Mouse (Mus musculus) adrenal gland, adult (tissue): ENCODE measurements at regions not wholly inside any gene's neighbourhood (a gene's known extent, or its start where the extent isn't known, plus 50 kb on each side); places are given as distances from the start of the nearest gene placed in this dataset.
A peak's percentile ranks its signal among the peaks of the same experiment; 100 is the strongest.

Experiments
- DNase-seq, 2 experiments: peaks; one replicate each; pipeline ENCODE4 v3.0.0; 2022 to 2023; ENCODE audit warnings: low spot score in 1 of 2; ENCODE audit not compliant: inconsistent age in 2 of 2

DNA sequence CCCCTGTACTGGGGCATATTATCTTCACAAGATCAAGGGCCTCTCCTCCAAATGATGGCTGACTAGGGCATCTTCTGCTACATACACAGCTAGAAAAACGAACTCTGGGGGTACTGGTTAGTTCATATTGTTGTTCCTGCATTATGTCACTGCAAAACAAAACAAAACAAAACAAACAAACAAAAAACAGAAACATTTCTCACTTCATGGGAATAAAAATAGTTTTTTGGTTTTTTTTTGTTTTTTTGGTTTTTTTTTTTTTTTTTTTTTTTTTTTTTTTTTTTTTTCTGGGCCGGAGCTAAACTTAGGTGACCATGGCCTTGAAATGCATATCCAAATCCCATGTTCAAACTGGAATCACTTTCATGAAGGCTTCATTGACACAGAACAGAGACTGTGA is 1184.4 kb downstream of the Efna5 start:
- no peak for DNase-seq

DNA sequence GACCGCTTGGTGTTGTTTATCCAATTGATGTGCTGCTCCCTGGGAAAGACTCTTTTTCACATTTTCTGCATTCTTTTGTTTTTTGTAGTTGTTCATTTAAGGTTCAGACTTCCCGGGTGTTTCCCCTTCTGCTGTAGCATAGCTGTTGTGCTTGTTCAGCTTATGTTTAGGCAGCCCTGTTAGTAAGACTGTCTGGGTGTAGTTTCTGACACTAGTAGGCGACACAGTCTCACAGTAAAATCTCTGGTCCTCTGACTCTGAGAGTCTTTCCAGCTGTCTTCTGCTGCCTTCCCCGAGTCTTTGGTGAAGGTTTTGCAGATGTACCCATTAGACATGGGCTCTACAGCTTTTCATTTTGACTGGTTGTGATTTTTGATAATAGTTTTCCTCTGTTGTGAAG is 1194.8 kb downstream of the Efna5 start:
- DNase-seq = no peak

DNA sequence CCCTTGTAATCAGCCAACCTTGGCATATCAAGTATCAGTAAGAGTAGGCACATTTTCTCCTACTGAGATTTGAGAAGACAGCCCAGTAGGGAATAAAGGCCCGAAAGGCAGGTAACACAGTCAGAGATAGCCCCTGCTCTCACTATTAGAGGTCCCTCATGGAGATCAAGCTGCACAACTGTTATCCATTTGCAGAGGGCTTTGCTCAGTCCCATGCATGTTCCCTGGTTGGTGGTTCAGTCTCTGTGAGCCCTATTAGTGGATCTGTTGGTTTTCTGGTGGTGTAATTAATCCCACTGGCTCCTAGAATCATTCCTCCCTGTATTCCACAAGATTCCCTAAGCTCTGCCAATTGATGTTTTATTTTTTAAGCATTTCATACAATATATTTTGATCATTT is 1196.6 kb downstream of the Efna5 start:
- DNase-seq = no peak

DNA sequence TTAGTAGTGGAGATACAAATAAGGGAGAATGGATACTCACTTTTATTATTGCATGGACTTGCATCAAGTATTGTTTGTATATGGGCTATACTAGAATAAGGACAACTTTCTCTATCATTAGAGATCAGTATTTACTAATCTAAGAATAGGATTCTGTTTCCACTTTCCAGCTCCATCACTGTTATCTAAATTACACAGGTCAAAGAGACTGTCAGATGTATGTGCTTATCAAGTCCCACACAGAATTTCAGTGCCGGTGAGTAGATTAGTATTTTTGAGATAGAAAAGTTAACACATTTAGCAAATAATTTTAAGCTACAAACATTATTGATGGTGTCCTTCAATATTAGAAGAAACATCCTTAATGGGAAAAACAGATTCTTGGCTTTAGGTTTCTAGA is 1210.5 kb downstream of the Efna5 start:
- no peak for DNase-seq

DNA sequence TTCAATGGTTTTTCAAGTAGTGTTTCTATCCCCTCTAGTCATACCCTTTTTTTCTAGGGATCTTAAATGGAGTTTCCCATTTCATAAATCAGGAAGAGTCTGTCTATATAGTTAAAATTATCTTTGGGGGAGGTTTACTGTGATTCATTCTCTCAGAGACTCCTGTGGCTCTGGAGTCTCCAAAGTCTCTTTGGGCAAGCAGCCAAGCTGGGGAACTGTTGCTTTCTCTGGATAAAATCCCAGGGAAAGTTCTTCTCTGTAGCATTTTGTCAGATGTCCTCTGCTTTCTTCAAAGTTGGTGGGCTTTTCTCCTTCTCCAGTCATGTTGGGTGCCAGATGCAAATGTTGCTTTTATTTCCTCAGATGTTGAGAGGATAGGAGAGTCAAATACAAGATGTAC is 1213.7 kb downstream of the Efna5 start:
- DNase-seq = no peak

DNA sequence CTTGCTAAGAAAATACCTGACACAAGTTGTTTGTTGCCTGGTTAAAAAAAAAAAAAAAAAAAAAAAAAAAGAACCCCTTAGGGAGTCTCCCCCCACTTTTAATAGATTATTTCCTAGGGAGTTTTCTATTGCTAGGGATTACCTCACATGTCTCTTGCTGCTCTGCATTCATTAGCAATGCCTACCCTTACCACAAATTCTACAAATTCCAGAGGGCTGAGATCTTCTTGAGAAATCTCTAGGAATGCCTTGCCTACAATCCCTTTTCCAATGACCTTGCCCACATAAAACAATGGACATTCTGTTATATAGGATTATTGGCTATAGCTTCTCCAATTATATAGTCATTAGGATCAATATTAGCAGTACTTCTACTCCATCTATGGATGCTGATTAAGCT is 1216.2 kb downstream of the Efna5 start:
- no peak for DNase-seq

DNA sequence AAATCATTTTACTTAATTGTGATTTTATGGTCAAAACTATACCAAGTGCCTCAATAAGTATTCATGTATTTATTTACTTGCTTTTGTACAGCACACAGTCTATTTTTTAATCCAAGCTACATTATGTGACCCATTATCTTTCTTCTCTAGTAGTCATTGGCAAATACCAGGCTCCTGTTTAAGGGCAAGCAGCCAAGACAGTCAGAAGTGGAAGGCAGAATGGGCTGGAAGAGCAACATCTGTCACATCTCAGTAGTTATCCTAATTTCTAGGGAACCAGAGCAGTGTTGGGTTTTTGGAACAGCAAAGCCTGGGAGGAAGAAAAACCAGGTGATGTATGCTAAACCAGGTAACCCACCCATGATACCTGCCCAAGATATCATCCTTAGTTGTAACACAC is 1233.5 kb downstream of the Efna5 start:
- DNase-seq = no peak

DNA sequence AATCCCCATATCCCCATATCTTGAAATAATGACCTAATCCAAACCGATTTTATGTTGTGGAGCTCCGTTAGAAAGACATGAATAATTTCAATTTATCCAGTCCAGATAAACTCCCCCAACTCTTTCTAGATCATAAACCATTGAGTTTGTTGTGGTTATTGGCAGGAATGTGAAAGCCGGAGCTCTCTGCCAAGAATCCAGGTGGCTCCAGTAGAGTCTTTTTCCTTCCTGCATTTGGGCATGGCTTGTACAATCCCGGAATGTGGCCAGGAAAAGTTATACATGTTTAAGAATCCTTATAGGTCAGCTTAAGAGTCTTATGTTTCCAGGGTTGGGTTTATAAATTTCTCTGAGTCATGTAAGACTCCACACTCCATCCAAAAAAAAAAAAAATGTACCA is 1272.8 kb downstream of the Efna5 start:
- no peak for DNase-seq

DNA sequence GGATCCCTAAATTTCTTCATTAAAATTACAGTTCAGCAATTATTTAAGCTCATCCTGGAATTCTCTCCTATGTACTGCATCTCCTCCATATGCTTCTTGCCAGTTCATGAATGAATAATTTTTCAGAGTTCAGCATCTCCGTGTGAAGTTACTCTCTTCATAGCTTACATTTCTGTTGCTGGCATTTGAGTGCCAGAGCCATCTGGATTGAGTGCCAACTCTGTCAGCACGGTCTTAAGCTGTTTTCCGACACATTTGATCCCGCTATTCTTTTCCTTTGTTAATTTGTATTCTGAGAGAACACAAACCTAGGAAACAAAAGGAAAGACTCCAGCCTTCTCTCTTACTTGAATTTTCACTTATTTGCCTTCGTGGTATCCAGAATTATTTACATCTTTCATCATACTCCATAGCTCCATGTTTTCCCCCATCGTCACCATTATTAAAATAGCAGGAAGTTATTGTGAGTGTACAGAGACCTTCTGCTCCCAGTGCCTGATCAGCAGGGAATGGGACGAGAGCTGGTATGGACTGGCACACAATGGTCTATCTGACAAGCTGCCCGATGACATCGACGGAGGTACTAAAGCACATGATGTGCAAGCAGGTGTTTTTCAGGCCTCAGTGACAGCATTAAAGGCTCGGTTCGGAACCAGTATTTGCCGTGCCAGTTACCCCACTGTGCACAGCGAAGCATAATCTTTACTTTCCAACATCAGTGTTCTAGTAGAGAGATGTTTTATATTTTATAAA is 1274.2 kb downstream of the Efna5 start:
- no peak for DNase-seq

DNA sequence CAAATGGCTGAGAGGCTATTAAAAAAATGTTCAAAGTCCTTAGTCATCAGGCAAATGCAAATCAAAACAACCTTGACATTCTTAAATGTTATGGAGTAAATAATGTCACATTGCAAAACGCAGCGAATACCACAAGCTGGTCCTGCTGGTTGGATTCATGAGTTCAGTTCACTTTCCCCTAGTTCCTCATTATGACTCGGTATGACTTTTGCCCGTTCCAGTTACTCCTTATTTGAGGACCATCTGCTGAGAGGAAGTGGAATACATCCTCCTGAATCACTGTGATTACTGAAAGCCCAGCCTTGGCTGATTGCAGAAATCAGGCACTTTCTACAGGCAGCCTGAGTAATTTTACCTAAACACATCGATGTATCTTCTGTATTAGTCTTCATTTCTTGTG is 1276.9 kb downstream of the Efna5 start:
- DNase-seq = peak in 1 of 2 experiments; percentile 58

DNA sequence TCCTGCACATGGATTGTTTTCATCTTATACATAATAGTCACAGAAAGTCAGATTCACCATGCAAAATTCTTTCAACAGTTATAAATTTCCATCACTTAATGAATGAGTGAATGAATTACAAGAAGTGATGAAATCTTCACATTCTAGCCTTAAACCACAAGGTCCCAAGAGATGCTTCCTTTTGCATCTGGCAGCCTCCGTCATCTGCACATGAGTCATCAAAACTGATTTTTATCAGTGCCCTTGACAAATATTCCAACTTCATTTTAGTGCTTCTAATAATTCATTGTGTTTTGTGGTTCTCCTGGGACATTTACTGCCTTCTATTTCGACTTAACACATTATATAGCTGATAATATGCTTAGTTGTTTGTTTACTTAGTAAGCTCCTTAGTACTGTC is 1291.9 kb downstream of the Efna5 start:
- peak; percentile 18 to 82 for DNase-seq

DNA sequence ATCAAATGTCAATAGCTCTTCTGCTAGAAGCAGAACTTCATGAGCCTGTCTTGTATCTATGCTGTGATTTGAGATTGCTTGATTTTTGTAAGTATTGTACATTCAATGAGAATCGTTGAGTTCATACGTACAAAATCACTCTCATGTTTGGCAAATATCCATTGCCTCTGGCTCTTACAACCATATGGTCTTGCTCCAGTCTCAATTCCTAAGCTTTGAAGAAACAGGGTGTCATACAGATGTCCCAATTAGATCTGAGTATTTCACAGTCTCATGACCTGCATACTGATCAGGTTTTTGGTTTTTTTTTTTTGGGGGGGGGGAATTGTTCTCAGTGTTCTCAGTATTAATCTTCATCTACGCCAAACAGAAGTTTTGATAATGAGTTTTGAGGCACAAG is 1302.2 kb downstream of the Efna5 start:
- no peak for DNase-seq

DNA sequence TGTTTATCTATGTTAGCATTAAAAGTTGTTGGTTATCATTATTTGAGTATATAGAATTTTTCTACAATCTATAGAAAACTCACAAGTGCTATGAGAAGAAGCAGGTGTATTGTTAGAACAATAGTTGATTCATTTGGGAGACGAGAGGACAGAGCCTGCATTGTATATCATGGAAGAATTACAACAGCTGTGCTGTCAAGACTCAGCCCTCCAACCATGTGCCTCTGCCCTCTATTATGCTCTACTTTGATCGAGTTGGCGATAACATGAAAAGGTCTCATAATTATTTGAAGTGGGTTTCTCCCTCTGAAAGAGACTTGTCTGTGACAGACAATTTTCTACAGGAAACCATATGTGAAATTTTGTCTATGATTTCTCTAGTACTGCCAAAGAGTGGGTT is 1310.2 kb downstream of the Efna5 start:
- DNase-seq = no peak
